Mouse (Mus musculus) liver, embryonic 16.5 days (tissue): ENCODE results near the gene Nipal1. TPM values are rescaled to one million over a fixed set of nuclear protein-coding genes. Genes with fewer than 3 reads are reported as not detected.

Source experiments
- ATAC-seq: fragments of 200-750 bp; cut with Nextera tagmentation; 2 replicates; pipeline ENCODE4 v1.8.0; 2017; ENCODE audit warnings: low read depth, mild to moderate bottlenecking, moderate number of reproducible peaks, moderate library complexity
- H3K27ac ChIP-seq: fragments of 300-500 bp; sonication (generic); 2 replicates; pipeline ENCODE4 v1.5.1; 2014; ENCODE audit warnings: mild to moderate bottlenecking, low read length
- H3K27me3 ChIP-seq: fragments of 300-500 bp; sonication (generic); 2 replicates; pipeline ENCODE4 v1.6.1; 2014; ENCODE audit warnings: low read depth, low read length, mixed read lengths; ENCODE audit not compliant: control insufficient read depth, insufficient read depth
- H3K36me3 ChIP-seq: fragments of 300-500 bp; sonication (generic); 2 replicates; pipeline ENCODE4 v1.6.1; 2014; ENCODE audit warnings: mild to moderate bottlenecking; ENCODE audit not compliant: control insufficient read depth, insufficient read depth
- H3K4me1 ChIP-seq: fragments of 300-500 bp; sonication (generic); 2 replicates; pipeline ENCODE4 v1.6.1; 2014; ENCODE audit warnings: low read depth, low read length, mixed read lengths; ENCODE audit not compliant: control insufficient read depth
- H3K4me2 ChIP-seq: fragments of 300-500 bp; sonication (generic); 2 replicates; pipeline ENCODE4 v1.6.1; 2014; ENCODE audit warnings: low read depth, low read length, mixed read lengths
- H3K4me3 ChIP-seq: fragments of 300-500 bp; sonication (generic); 2 replicates; pipeline ENCODE4 v1.5.1; 2014; ENCODE audit warnings: low read depth, mild to moderate bottlenecking, low read length
- H3K9ac ChIP-seq: fragments of 300-500 bp; sonication (generic); 2 replicates; pipeline ENCODE4 v1.6.1; 2014; ENCODE audit warnings: low read depth, low read length
- H3K9me3 ChIP-seq: fragments of 300-500 bp; sonication (generic); replicated peaks from 2 replicates; pipeline ENCODE4 v1.6.1; 2016; ENCODE audit warnings: low read length; ENCODE audit not compliant: control insufficient read depth
- WGBS: fragments of 180-500 bp; shearing (Covaris S2); extraction: QIAGEN DNeasy Blood & Tissue Kit; methylation state at CpG from one replicate; pipeline ENCODE4 v1.1.7; 2014; ENCODE audit not compliant: insufficient replicate concordance; 5-methylcytosine and 5-hydroxymethylcytosine counted together
- polyA plus RNA-seq: library from polyadenylated mRNA; unstranded; fragments of >200 nt; fragmentation: Nextera tagmentation; extraction: Ambion mirVana; gene quantifications from 2 replicates; pipeline ENCODE4 v1.2.1, GENCODE M21; 2015

Gene Nipal1
- polyA plus RNA-seq, 1 experiment from 2014 or later, result 51.0 TPM

DNA sequence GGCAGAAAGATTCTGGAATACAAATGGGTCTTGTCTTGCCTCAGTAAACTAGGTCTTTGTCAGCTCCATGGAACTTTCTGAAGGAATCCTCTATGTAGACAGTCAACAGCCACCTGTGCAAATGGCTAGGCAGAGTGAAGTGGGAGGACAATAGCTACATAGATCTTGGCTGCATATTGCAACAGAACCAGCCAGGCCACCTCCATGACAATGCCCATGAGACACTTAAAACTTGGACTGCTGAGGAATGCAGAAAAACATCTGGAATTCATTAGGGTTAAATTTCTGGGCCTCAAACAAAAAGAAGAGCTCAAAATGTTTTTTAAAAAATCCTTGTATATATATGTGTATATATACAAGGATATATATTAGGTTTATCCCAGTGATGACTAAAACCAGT lies 54.6 kb downstream of the Nipal1 start:
- H3K4me1 ChIP-seq, result no peaks in the 10 kb centered on the region
- no peak for ATAC-seq
- H3K4me2 ChIP-seq, result no peak overlapping the region
- H3K9me3 ChIP-seq, result no peaks in the 10 kb centered on the region
- no peak overlapping the region for H3K9ac ChIP-seq
- H3K27me3 ChIP-seq, result no peaks in the 10 kb centered on the region
- no peaks in the 10 kb centered on the region for H3K36me3 ChIP-seq
- H3K27ac ChIP-seq, result no peak overlapping the region
- no peak overlapping the region for H3K4me3 ChIP-seq

DNA sequence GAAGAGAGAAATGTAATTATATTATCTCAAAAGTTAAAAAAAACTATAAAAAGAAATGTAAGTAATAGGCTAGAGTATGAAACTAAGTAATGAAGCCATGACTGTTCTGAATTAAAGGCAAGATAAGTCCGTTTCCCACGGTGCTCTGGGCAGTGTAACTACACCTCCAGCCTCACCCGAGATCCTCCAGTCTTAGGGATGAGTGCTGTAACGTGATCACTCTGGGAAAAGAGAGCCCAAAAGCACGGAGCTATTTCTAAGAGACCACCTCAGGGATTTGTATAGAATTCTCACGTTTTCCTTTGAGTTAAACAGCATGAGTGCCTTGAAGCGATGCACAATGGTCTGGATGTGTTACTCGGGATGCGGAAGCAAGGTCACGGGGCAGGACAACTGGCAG lies 58.5 kb downstream of the Nipal1 start:
- no peak for ATAC-seq
- Histone ChIP-seq H3K9me3 (no peaks in the 10 kb centered on the region), H3K4me2 (no peak overlapping the region), H3K27me3 (no peaks in the 10 kb centered on the region), H3K27ac (no peak overlapping the region), H3K9ac (no peak overlapping the region), H3K36me3 (no peaks in the 10 kb centered on the region), H3K4me1 (no peaks in the 10 kb centered on the region), H3K4me3 (no peak overlapping the region)
- WGBS, result 56% methylated on average over 10 of the region's 10 CpGs

DNA sequence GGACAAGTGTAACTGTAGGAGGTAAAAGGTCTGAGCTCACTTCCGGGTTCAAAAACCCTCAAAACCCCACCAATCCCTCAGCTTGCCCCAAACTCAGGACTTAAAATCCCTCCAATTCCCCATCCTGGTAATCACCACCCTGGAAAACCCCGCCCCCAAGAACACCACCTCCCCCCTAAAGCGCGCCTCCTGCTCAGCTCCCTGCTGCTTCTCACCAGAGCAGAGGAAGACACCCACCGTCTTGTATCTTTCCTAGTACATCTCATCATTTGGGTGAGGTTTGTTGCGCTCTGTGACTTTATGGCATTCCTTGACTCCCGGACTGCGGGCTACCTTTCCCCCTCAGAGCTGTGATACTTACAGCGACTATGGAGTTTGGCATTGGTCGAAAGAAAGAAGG lies 59.1 kb downstream of the Nipal1 start:
- ATAC-seq, result no peak
- no peaks in the 10 kb centered on the region for H3K9me3 ChIP-seq
- no peaks in the 10 kb centered on the region for H3K36me3 ChIP-seq
- H3K27ac ChIP-seq, result no peak overlapping the region
- no peaks in the 10 kb centered on the region for H3K4me1 ChIP-seq
- no peak overlapping the region for H3K4me3 ChIP-seq
- 64% methylated on average over 10 of the region's 10 CpGs for WGBS
- H3K27me3 ChIP-seq, result no peaks in the 10 kb centered on the region
- H3K4me2 ChIP-seq, result no peak overlapping the region
- no peak overlapping the region for H3K9ac ChIP-seq

DNA sequence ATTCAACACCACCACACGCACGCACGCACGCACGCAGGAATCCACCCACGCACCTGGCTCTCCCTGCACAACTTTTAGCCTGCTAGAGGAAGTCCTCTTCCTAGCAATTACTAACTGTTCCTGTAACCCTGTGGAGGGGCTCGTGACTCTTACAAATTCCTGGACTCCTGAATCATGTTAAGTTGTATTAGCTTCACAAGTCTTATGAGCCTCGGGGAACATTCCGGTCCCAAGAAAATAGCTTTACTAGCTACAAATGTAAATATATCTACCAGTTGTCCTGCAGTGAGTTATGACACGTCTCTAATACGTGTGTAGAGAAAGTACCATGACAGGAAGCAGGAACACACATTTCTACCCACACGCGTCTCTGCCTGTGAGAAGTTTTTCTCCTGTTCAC lies 61.9 kb downstream of the Nipal1 start:
- ATAC-seq, result no peak

DNA sequence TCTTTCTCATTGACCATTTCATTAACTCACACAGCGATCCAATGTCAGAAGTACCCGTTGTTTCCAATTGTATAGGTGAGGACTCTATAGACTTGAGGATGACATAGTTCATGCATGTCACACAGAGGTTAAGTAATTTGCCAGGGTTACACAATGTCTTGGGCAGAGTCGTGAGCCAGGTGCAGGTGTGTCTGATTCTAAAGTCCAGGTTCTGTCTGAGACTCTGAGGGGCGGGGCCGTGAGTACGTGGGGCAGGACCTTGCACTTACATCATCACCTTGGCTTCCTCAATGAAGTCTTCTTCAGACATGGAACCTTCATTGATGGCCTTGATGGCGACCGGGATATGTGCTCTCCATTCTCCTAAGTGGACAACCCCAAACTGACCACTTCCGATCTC lies 62.4 kb downstream of the Nipal1 start:
- no peaks in the 10 kb centered on the region for H3K4me1 ChIP-seq
- no peak for ATAC-seq
- H3K36me3 ChIP-seq, result no peaks in the 10 kb centered on the region
- H3K4me3 ChIP-seq, result no peak overlapping the region
- H3K27ac ChIP-seq, result no peak overlapping the region
- WGBS, result 75% methylated on average over 9 of the region's 9 CpGs
- H3K9me3 ChIP-seq, result no peaks in the 10 kb centered on the region
- no peaks in the 10 kb centered on the region for H3K27me3 ChIP-seq
- no peak overlapping the region for H3K4me2 ChIP-seq
- H3K9ac ChIP-seq, result no peak overlapping the region

More for the DNA sequence above, 61.9 kb downstream of the Nipal1 start:
- WGBS, result 68% methylated on average over 13 of the region's 13 CpGs
- no peak overlapping the region for H3K4me2 ChIP-seq
- no peaks in the 10 kb centered on the region for H3K4me1 ChIP-seq
- H3K4me3 ChIP-seq, result no peak overlapping the region
- H3K36me3 ChIP-seq, result no peaks in the 10 kb centered on the region
- H3K27me3 ChIP-seq, result no peaks in the 10 kb centered on the region
- H3K9ac ChIP-seq, result no peak overlapping the region
- no peaks in the 10 kb centered on the region for H3K9me3 ChIP-seq
- H3K27ac ChIP-seq, result no peak overlapping the region

DNA sequence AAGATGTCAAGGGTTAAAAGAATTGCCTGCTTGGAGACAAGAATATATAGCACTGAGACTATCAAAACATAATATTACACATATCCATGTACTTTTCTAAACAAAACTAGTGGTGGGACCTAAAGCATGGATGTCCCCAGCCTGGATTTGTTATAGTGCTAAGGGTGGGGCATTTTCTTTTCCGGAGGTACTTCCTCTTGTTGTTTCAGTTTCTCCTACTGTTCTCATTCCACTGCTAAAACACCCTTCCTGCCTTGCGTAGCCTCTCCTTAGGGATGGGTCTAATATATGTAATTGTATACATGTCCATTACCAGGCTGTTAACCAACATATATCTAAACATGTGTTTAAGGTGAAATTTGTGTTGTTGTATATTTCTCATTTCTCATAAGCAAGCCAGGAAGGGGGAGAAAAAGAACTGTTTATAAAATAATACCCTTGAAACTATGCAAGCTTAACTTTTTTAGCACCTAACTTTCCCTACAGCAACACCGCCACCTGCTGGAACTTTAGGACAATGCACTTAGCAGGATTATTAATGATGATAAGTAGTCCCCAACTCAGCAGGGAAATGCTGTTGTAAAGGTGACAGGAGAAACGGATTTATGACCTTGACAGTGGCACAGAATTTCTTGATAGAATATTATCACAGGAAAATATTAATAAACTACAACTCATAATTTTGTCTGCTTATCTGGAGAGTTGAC lies 63.1 kb downstream of the Nipal1 start:
- Histone ChIP-seq H3K4me3 (no peak overlapping the region), H3K36me3 (no peaks in the 10 kb centered on the region), H3K9me3 (no peaks in the 10 kb centered on the region), H3K27ac (no peak overlapping the region), H3K9ac (no peak overlapping the region), H3K4me2 (no peak overlapping the region), H3K27me3 (no peaks in the 10 kb centered on the region), H3K4me1 (no peaks in the 10 kb centered on the region)
- ATAC-seq, result no peak
- WGBS, result 19% methylated on average over 4 of the region's 4 CpGs

DNA sequence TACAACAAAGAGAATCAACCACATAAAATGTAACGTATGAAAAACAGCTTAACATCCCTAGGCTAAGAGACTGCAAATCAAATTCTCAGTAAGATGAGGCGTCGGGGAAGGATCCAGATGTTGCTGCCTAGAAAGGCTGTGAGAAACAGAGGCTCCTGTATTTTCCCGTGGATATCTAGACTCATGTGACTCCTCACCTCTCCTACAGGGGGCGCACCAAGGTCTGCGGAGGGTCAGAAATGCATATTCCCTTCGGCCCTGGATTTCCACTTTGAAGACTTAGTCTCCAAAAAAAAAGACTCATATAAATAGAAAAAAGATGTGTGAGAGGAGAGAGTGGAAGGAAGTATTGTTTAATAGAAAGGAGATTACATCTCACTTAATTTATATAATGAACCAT lies 73.0 kb downstream of the Nipal1 start:
- Histone ChIP-seq H3K27me3 (no peaks in the 10 kb centered on the region), H3K9me3 (no peaks in the 10 kb centered on the region), H3K36me3 (no peaks in the 10 kb centered on the region), H3K4me3 (no peak overlapping the region), H3K27ac (no peak overlapping the region), H3K4me1 (no peaks in the 10 kb centered on the region), H3K4me2 (no peak overlapping the region), H3K9ac (no peak overlapping the region)
- ATAC-seq, result no peak
- WGBS, result 55% methylated on average over 7 of the region's 7 CpGs

Other genes with a start within 250 kb of the Nipal1 start
- gene Corin, start 143.3 kb upstream of the Nipal1 start, polyA plus RNA-seq, result 0.15 and 0.19 TPM in 2 replicates
- gene Nfxl1, start 88.1 kb upstream of the Nipal1 start, polyA plus RNA-seq, result 5.7 and 5.9 TPM in 2 replicates
- gene Zar1, start 66.5 kb upstream of the Nipal1 start, polyA plus RNA-seq, result not detected in 2 replicates
- not detected in 2 replicates for gene Gm5868, start 60.2 kb upstream of the Nipal1 start, polyA plus RNA-seq
- not detected in 2 replicates for gene Cnga1, start 3.5 kb upstream of the Nipal1 start, polyA plus RNA-seq
- 0.09 and 0.13 TPM in 2 replicates for gene Txk, start 105.0 kb downstream of the Nipal1 start, polyA plus RNA-seq
- gene Tec, start 220.7 kb downstream of the Nipal1 start, polyA plus RNA-seq, result 5.2 and 5.7 TPM in 2 replicates